Mouse (Mus musculus): Measurements from ENCODE around the gene Ttc19. TPM values are rescaled to one million over a fixed set of nuclear protein-coding genes. Genes with fewer than 3 reads are reported as not detected.

The Ttc19 gene
- polyA plus RNA-seq, 2 experiments, result 16.7 TPM

Other genes with a start within 250 kb of the Ttc19 start
- 9.1 and 9.9 TPM in 2 replicates for gene Adora2b, start 32.5 kb upstream of the Ttc19 start, polyA plus RNA-seq (2012; rRNA removed)
- gene Adora2b, start 32.5 kb upstream of the Ttc19 start, polyA plus RNA-seq (2014; fragmentation: Nextera tagmentation; extraction: Ambion mirVana), result 10.9 and 11.1 TPM in 2 replicates
- gene Zswim7, start 98 bp upstream of the Ttc19 start, polyA plus RNA-seq (2012; rRNA removed), result 17.8 and 19.2 TPM in 2 replicates
- 23.1 and 24.6 TPM in 2 replicates for gene Zswim7, start 98 bp upstream of the Ttc19 start, polyA plus RNA-seq (2014; fragmentation: Nextera tagmentation; extraction: Ambion mirVana)
- 9.7 and 10.8 TPM in 2 replicates for gene Pigl, start 177.0 kb downstream of the Ttc19 start, polyA plus RNA-seq (2012; rRNA removed)
- 7.9 and 9.0 TPM in 2 replicates for gene Pigl, start 177.0 kb downstream of the Ttc19 start, polyA plus RNA-seq (2014; fragmentation: Nextera tagmentation; extraction: Ambion mirVana)
- 132 and 136 TPM in 2 replicates for gene Ncor1, start 177.1 kb downstream of the Ttc19 start, polyA plus RNA-seq (2012; rRNA removed)
- gene Ncor1, start 177.1 kb downstream of the Ttc19 start, polyA plus RNA-seq (2014; fragmentation: Nextera tagmentation; extraction: Ambion mirVana), result 171 and 173 TPM in 2 replicates

All from limb, embryonic 14.5 days (tissue).